23 mouse cellular contexts compared by ENCODE assay signal in the genomic region with DNA sequence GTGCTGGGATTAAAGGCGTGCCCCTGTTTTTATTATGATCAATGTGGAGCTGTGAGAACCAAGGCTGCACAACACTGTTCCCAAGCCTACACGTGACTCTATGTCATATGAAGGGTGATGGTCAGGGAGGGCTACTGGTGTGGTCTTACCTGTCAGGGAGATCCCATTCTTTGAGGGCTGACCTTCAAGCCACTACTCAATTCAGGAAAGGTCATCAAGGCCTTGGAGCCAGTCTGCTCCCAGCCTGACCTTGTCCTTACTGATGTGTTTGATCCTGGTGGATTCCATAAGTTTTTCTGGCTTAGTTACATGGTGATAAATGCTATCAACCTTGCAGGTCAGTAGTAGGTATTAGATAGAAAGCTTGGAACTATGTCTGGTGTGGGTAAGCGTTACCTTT.
"Had no signal": no experiment of that assay in that cellular context is flagged by ENCODE, and none has a peak within 500 bp of the region (broad histone marks: within the 10 kb centered on the region; RNA-seq: fewer than 3 reads in every experiment).

No protein-coding gene starts in this region.

- H3K4me3 ChIP-seq: embryonic facial prominence, embryonic 10.5 days; embryonic facial prominence, embryonic 12.5 days; embryonic facial prominence, embryonic 13.5 days; embryonic facial prominence, embryonic 15.5 days; erythroblast, embryonic 14.5 days; forebrain, embryonic 10.5 days; forebrain, embryonic 12.5 days; forebrain, embryonic 13.5 days; forebrain, embryonic 15.5 days; gastrocnemius, adult 2 months; heart, adult 2 months; heart, embryonic 12.5 days; heart, embryonic 13.5 days had no signal

- H3K27ac ChIP-seq: embryonic facial prominence, embryonic 10.5 days; embryonic facial prominence, embryonic 12.5 days; embryonic facial prominence, embryonic 13.5 days; embryonic facial prominence, embryonic 15.5 days; forebrain, embryonic 10.5 days; forebrain, embryonic 12.5 days; forebrain, embryonic 13.5 days; forebrain, embryonic 15.5 days; gastrocnemius, adult 2 months; heart, adult 2 months; heart, embryonic 13.5 days had no signal

- H3K36me3 ChIP-seq: embryonic facial prominence, embryonic 12.5 days; embryonic facial prominence, embryonic 13.5 days; embryonic facial prominence, embryonic 15.5 days; forebrain, embryonic 10.5 days; forebrain, embryonic 12.5 days; forebrain, embryonic 15.5 days had no signal

- H3K27me3 ChIP-seq: embryonic facial prominence, embryonic 12.5 days; embryonic facial prominence, embryonic 13.5 days; embryonic facial prominence, embryonic 15.5 days; forebrain, embryonic 12.5 days; forebrain, embryonic 13.5 days; forebrain, embryonic 15.5 days; heart, embryonic 12.5 days; heart, embryonic 13.5 days had no signal

- H3K9me3 ChIP-seq: embryonic facial prominence, embryonic 10.5 days; embryonic facial prominence, embryonic 12.5 days; embryonic facial prominence, embryonic 13.5 days; embryonic facial prominence, embryonic 15.5 days; forebrain, embryonic 10.5 days; forebrain, embryonic 12.5 days; forebrain, embryonic 13.5 days; forebrain, embryonic 15.5 days; heart, embryonic 12.5 days; heart, embryonic 13.5 days had no signal

- DNase-seq: cerebellum, postnatal 14 days; cerebellum, postnatal 25 days; cerebellum, postnatal 36 days; embryo, embryonic 11 days; forebrain, postnatal 0 days; gastrocnemius, adult 2 months; gastrocnemius, postnatal 10 days; gastrocnemius, postnatal 14 days; gastrocnemius, postnatal 25 days; gastrocnemius, postnatal 36 days; heart, adult 18-20 months; heart, adult 2 months had no signal
